Mouse (Mus musculus): ENCODE measurements around the gene Olfr90. TPM values are rescaled to one million over a fixed set of nuclear protein-coding genes. Genes with fewer than 3 reads are reported as not detected.

Gene Olfr90
- polyA plus RNA-seq, 1 experiment from 2014 or later: 0.05 TPM

DNA sequence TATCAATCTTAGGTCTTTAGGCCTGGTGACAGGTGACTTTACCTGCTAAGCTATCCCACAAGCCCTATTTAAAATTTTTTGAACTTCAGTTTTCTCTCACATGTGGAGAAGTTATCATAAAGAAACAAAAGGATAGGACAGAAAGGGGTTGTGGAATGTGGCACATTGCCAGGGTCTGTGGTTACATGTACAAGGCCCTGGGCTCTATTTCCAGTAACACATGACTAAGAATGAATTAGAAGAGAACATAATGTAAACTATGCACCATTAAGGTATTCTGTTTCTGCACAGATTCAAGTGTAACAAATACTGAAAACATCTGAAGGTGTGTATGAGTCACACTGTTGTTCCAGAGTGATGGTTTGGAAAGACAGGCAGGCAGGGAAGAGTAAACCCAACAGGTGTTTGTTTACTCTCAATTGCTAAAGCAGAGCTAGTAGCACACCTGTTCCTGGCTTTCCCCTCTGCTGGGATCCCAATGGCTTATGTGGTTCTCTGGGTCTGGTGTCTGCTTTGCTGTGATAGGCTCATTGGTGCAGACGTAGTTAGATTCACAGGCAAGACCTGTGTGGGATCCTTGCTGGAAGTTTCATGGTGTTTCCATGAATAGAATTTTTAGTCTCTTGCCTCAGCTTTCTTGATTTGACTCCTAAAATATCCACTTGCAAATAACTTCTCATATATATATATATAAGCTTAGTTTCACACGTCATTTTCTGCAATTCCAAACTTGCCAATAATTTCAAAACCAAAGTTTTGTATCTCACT is 49.0 kb downstream of the Olfr90 start:
- Histone ChIP-seq H3K4me3 (replicated peaks) (no peak overlapping the region), H3K27ac (no peak overlapping the region), H3K27me3 (no peaks in the 10 kb centered on the region), H3K4me2 (no peak overlapping the region), H3K36me3 (no peaks in the 10 kb centered on the region), H3K4me1 (no peaks in the 10 kb centered on the region), H3K9me3 (replicated peaks) (no peaks in the 10 kb centered on the region), H3K9ac (no peak overlapping the region)
- WGBS: 78% methylated on average over 2 of the region's 2 CpGs
- no peak for ATAC-seq (replicated peaks; ENCODE audit: low FRiP score)

Other genes with a start within 250 kb of the Olfr90 start
- 0.17 and 0.22 TPM in 2 replicates for gene Trim15, start 221.3 kb downstream of the Olfr90 start, polyA plus RNA-seq (2015; fragmentation: Nextera tagmentation; extraction: Ambion mirVana)
- gene Trim10, start 218.9 kb downstream of the Olfr90 start, polyA plus RNA-seq (2015; fragmentation: Nextera tagmentation; extraction: Ambion mirVana): 3.1 and 6.0 TPM in 2 replicates
- not detected in 2 replicates for gene Trim40, start 198.4 kb downstream of the Olfr90 start, polyA plus RNA-seq (2015; fragmentation: Nextera tagmentation; extraction: Ambion mirVana)
- gene Trim31, start 190.4 kb downstream of the Olfr90 start, polyA plus RNA-seq (2015; fragmentation: Nextera tagmentation; extraction: Ambion mirVana): 0.35 TPM in 1 of 2 replicates, not detected in the other
- 0.13 and 0.53 TPM in 2 replicates for gene Rnf39, start 145.6 kb downstream of the Olfr90 start, polyA plus RNA-seq (2015; fragmentation: Nextera tagmentation; extraction: Ambion mirVana)
- 115 and 127 TPM in 2 replicates for gene Ppp1r11, start 136.8 kb downstream of the Olfr90 start, polyA plus RNA-seq (2015; fragmentation: Nextera tagmentation; extraction: Ambion mirVana)
- 93.2 and 95.6 TPM in 2 replicates for gene Znrd1, start 129.9 kb downstream of the Olfr90 start, polyA plus RNA-seq (2015; fragmentation: Nextera tagmentation; extraction: Ambion mirVana)
- 6.6 and 6.7 TPM in 2 replicates for gene Znrd1as, start 129.9 kb downstream of the Olfr90 start, polyA plus RNA-seq (2015; fragmentation: Nextera tagmentation; extraction: Ambion mirVana)
- gene 2410137M14Rik, start 107.3 kb downstream of the Olfr90 start, polyA plus RNA-seq (2015; fragmentation: Nextera tagmentation; extraction: Ambion mirVana): not detected in 2 replicates
- 0.44 TPM in 2 replicates for gene H2-M5, start 99.0 kb downstream of the Olfr90 start, polyA plus RNA-seq (2015; fragmentation: Nextera tagmentation; extraction: Ambion mirVana)
- gene Zfp57, start 87.3 kb downstream of the Olfr90 start, polyA plus RNA-seq (2015; fragmentation: Nextera tagmentation; extraction: Ambion mirVana): 61.1 and 69.4 TPM in 2 replicates
- 0.09 TPM in 1 of 2 replicates, not detected in the other for gene Mog, start 65.1 kb downstream of the Olfr90 start, polyA plus RNA-seq (2015; fragmentation: Nextera tagmentation; extraction: Ambion mirVana)
- 6.0 and 8.3 TPM in 2 replicates for gene Gabbr1, start 42.5 kb downstream of the Olfr90 start, polyA plus RNA-seq (2015; fragmentation: Nextera tagmentation; extraction: Ambion mirVana)
- gene Olfr91, start 9.8 kb upstream of the Olfr90 start, polyA plus RNA-seq (2015; fragmentation: Nextera tagmentation; extraction: Ambion mirVana): not detected in 2 replicates
- not detected in 2 replicates for gene Olfr92, start 31.6 kb upstream of the Olfr90 start, polyA plus RNA-seq (2015; fragmentation: Nextera tagmentation; extraction: Ambion mirVana)
- not detected in 2 replicates for gene Olfr93, start 73.0 kb upstream of the Olfr90 start, polyA plus RNA-seq (2015; fragmentation: Nextera tagmentation; extraction: Ambion mirVana)
- gene Ubd, start 105.4 kb upstream of the Olfr90 start, polyA plus RNA-seq (2015; fragmentation: Nextera tagmentation; extraction: Ambion mirVana): not detected in 2 replicates
- gene Olfr94, start 112.5 kb upstream of the Olfr90 start, polyA plus RNA-seq (2015; fragmentation: Nextera tagmentation; extraction: Ambion mirVana): not detected in 2 replicates
- not detected in 2 replicates for gene Olfr95, start 124.6 kb upstream of the Olfr90 start, polyA plus RNA-seq (2015; fragmentation: Nextera tagmentation; extraction: Ambion mirVana)
- not detected in 2 replicates for gene Olfr96, start 131.6 kb upstream of the Olfr90 start, polyA plus RNA-seq (2015; fragmentation: Nextera tagmentation; extraction: Ambion mirVana)
- gene Olfr97, start 148.8 kb upstream of the Olfr90 start, polyA plus RNA-seq (2015; fragmentation: Nextera tagmentation; extraction: Ambion mirVana): not detected in 2 replicates
- not detected in 2 replicates for gene Olfr98, start 175.2 kb upstream of the Olfr90 start, polyA plus RNA-seq (2015; fragmentation: Nextera tagmentation; extraction: Ambion mirVana)
- gene H2-M3, start 181.7 kb upstream of the Olfr90 start, polyA plus RNA-seq (2015; fragmentation: Nextera tagmentation; extraction: Ambion mirVana): 1.5 and 1.8 TPM in 2 replicates
- gene Olfr99, start 195.0 kb upstream of the Olfr90 start, polyA plus RNA-seq (2015; fragmentation: Nextera tagmentation; extraction: Ambion mirVana): not detected in 2 replicates
- gene Olfr101, start 215.8 kb upstream of the Olfr90 start, polyA plus RNA-seq (2015; fragmentation: Nextera tagmentation; extraction: Ambion mirVana): not detected in 2 replicates
- gene Olfr102, start 228.6 kb upstream of the Olfr90 start, polyA plus RNA-seq (2015; fragmentation: Nextera tagmentation; extraction: Ambion mirVana): not detected in 2 replicates

All from kidney, embryonic 15.5 days (tissue).